Mouse (Mus musculus) liver, adult 2 months (tissue): ENCODE results near the gene Mrps14. TPM values are rescaled to one million over a fixed set of nuclear protein-coding genes. Genes with fewer than 3 reads are reported as not detected.

Source experiments
- DNase-seq: peaks from one replicate; pipeline ENCODE4 v3.0.0-alpha.2; 2011; ENCODE audit warnings: low read depth, low spot score; ENCODE audit errors: extremely low read depth
- H3K27ac ChIP-seq: fragments of 200-500 bp; replicated peaks from 2 replicates; pipeline ENCODE4 v1.5.1; 2012; ENCODE audit warnings: low read depth, mild to moderate bottlenecking, control low read depth, inconsistent platforms, low read length; ENCODE audit not compliant: insufficient read depth
- H3K27me3 ChIP-seq: fragments of 200-500 bp; 2 replicates; pipeline ENCODE4 v1.6.1; 2012; ENCODE audit warnings: mild to moderate bottlenecking, moderate library complexity, low read length, inconsistent platforms; ENCODE audit not compliant: control insufficient read depth, insufficient read depth
- H3K36me3 ChIP-seq: fragments of 200-500 bp; 2 replicates; pipeline ENCODE4 v1.6.1; 2012; ENCODE audit warnings: low read length, inconsistent platforms; ENCODE audit not compliant: control insufficient read depth, insufficient read depth
- H3K4me1 ChIP-seq: fragments of 200-500 bp; 2 replicates; pipeline ENCODE4 v1.6.1; 2011; ENCODE audit warnings: low read length; ENCODE audit not compliant: control insufficient read depth, insufficient read depth
- H3K4me3 ChIP-seq: fragments of 200-500 bp; 2 replicates; pipeline ENCODE4 v1.5.1; 2011; ENCODE audit warnings: low read depth, mild to moderate bottlenecking, control low read depth, low read length, moderate library complexity; ENCODE audit not compliant: insufficient read depth
- H3K79me2 ChIP-seq: fragments of 200-500 bp; 2 replicates; pipeline ENCODE4 v1.6.1; 2012; ENCODE audit warnings: inconsistent platforms, mild to moderate bottlenecking, low read length, moderate library complexity; ENCODE audit not compliant: control insufficient read depth, insufficient read depth
- H3K9ac ChIP-seq: fragments of 200-500 bp; 2 replicates; pipeline ENCODE4 v1.6.1; 2012; ENCODE audit warnings: low read depth, mild to moderate bottlenecking, control low read depth, inconsistent platforms, low read length
- CTCF ChIP-seq: fragments of 200-500 bp; IDR thresholded peaks from 2 replicates; pipeline ENCODE4 v1.5.1; 2011; ENCODE audit warnings: low read depth, low read length, control low read depth
- POLR2A ChIP-seq: fragments of 200-500 bp; IDR thresholded peaks from 2 replicates; pipeline ENCODE4 v1.6.1; 2011; ENCODE audit warnings: low read length, control low read depth; ENCODE audit not compliant: insufficient read depth; ENCODE audit errors: extremely low read depth
- WGBS: fragments of 180-500 bp; shearing (Covaris S2); methylation state at CpG from one replicate; pipeline ENCODE4 v1.1.7; 2018; 5-methylcytosine and 5-hydroxymethylcytosine counted together
- polyA plus RNA-seq: library from polyadenylated mRNA; depleted of rRNA; stranded (reverse); fragments of >200 nt; gene quantifications from 2 replicates; pipeline ENCODE4 v1.2.3, GENCODE M21; 2012
- total RNA-seq: library from RNA; depleted of rRNA; stranded (reverse); fragments of >200 nt; gene quantifications from 2 replicates; pipeline ENCODE4 v1.2.3, GENCODE M21; 2014

The Mrps14 gene
- total and polyA plus RNA-seq, 2 experiments: 22.4 to 26.3 TPM

GRCm38 (mm10) chr1:160153480-160153879 lies 41.5 kb upstream of the Mrps14 start, which contains the start of gene Tnn:
Tnn (minus strand) TSS chr1:160153580.
- H3K9ac ChIP-seq: no peak within 1 kb of the TSS
- no peak within 1 kb of the TSS for H3K27ac ChIP-seq
- DNase-seq: no peak
- no peaks in the 10 kb centered on the region for H3K36me3 ChIP-seq
- H3K27me3 ChIP-seq: no peaks in the 10 kb centered on the region
- TF ChIP-seq CTCF (no peak), POLR2A (no peak)
- no peaks in the 10 kb centered on the region for H3K79me2 ChIP-seq
- H3K4me3 ChIP-seq: no peak within 1 kb of the TSS
- WGBS: 57% methylated on average over 8 of the region's 8 CpGs
- H3K4me1 ChIP-seq: no peaks in the 10 kb centered on the region

GRCm38 (mm10) chr1:160158190-160158589 lies 36.8 kb upstream of the Mrps14 start:
- WGBS: 94% methylated on average over 2 of the region's 2 CpGs
- Histone ChIP-seq H3K36me3 (no peaks in the 10 kb centered on the region), H3K9ac (no peak overlapping the region), H3K4me1 (no peaks in the 10 kb centered on the region), H3K27me3 (no peaks in the 10 kb centered on the region), H3K27ac (no peak overlapping the region), H3K4me3 (no peak overlapping the region), H3K79me2 (no peaks in the 10 kb centered on the region)
- DNase-seq: no peak
- no peak for TF ChIP-seq POLR2A
- TF ChIP-seq CTCF: no peak

GRCm38 (mm10) chr1:160166600-160166999 lies 28.4 kb upstream of the Mrps14 start:
- Histone ChIP-seq H3K4me3 (no peak overlapping the region), H3K4me1 (no peaks in the 10 kb centered on the region), H3K36me3 (no peaks in the 10 kb centered on the region), H3K9ac (no peak overlapping the region), H3K27ac (no peak overlapping the region), H3K79me2 (no peaks in the 10 kb centered on the region), H3K27me3 (no peaks in the 10 kb centered on the region)
- TF ChIP-seq CTCF (no peak), POLR2A (no peak)
- 83% methylated on average over 3 of the region's 5 CpGs for WGBS
- no peak for DNase-seq

- Histone ChIP-seq H3K4me1 (no peaks in the 10 kb centered on the region), H3K79me2 (no peaks in the 10 kb centered on the region), H3K27me3 (peaks cover 3% of the 10 kb centered on the region; the same call in 1 of the 2 replicates), H3K4me3 (no peak overlapping the region), H3K36me3 (no peaks in the 10 kb centered on the region), H3K9ac (no peak overlapping the region), H3K27ac (no peak overlapping the region)
- 84% methylated on average over 8 of the region's 8 CpGs for WGBS
- no peak for TF ChIP-seq POLR2A
- TF ChIP-seq CTCF: no peak
- no peak for DNase-seq
These were observed 18.1 kb upstream of the Mrps14 start for GRCm38 (mm10) chr1:160176903-160177302.

- Histone ChIP-seq H3K27me3 (no peaks in the 10 kb centered on the region), H3K79me2 (no peaks in the 10 kb centered on the region), H3K4me3 (no peak overlapping the region), H3K36me3 (no peaks in the 10 kb centered on the region), H3K27ac (no peak overlapping the region), H3K4me1 (no peaks in the 10 kb centered on the region), H3K9ac (no peak overlapping the region)
- 65% methylated on average over 4 of the region's 4 CpGs for WGBS
- no peak for DNase-seq
- no peak for TF ChIP-seq POLR2A
- TF ChIP-seq CTCF: no peak
These were observed 13.8 kb upstream of the Mrps14 start for GRCm38 (mm10) chr1:160181216-160181615.

- WGBS: 29% methylated on average over 5 of the region's 5 CpGs
- no peak overlapping the region for H3K27ac ChIP-seq
- DNase-seq: no peak
- no peaks in the 10 kb centered on the region for H3K27me3 ChIP-seq
- no peaks in the 10 kb centered on the region for H3K79me2 ChIP-seq
- H3K36me3 ChIP-seq: no peaks in the 10 kb centered on the region
- H3K4me3 ChIP-seq: no peak overlapping the region
- TF ChIP-seq CTCF (no peak), POLR2A (no peak)
- no peak overlapping the region for H3K9ac ChIP-seq
- no peaks in the 10 kb centered on the region for H3K4me1 ChIP-seq
These were observed 10.5 kb upstream of the Mrps14 start for GRCm38 (mm10) chr1:160184506-160184905.
